Comparison of ENCODE assay signal across 24 mouse cellular contexts in genomic region chr17:53664703-53665382, GRCm38 (mm10). TPM values are rescaled to one million over a fixed set of nuclear protein-coding genes. Genes with fewer than 3 reads are reported as not detected.
DNase-seq lines count a peak whose midpoint lies in the region; ATAC-seq lines count a peak whose summit lies in the region.
"Had no signal": no experiment of that assay in that cellular context is flagged by ENCODE, and none has a peak within 500 bp of the region (broad histone marks: within the 10 kb centered on the region; RNA-seq: fewer than 3 reads in every experiment).

No protein-coding gene starts in this region.

- peaks cover 2% of the 10 kb centered on the region for H3K4me1 ChIP-seq in forebrain, embryonic 12.5 days
- peaks cover 3% of the 10 kb centered on the region for H3K4me1 ChIP-seq in forebrain, embryonic 16.5 days (replicated peaks; ENCODE audit: control insufficient read depth, insufficient read depth, low read length)
- H3K4me1 ChIP-seq: embryonic facial prominence, embryonic 15.5 days; hindbrain, embryonic 12.5 days had no signal

- H3K9me3 ChIP-seq in forebrain, embryonic 12.5 days: no peaks in the 10 kb centered on the region
- no peaks in the 10 kb centered on the region for H3K9me3 ChIP-seq in forebrain, embryonic 16.5 days (ENCODE audit: control insufficient read depth, low read length)
- H3K9me3 ChIP-seq: embryonic facial prominence, embryonic 15.5 days; G1E; heart, embryonic 12.5 days; hindbrain, embryonic 12.5 days had no signal

- 0 out of 2 replicates have a peak, but pooled peaks cover 3% of the 10 kb centered on the region for H3K27me3 ChIP-seq in forebrain, embryonic 12.5 days
- no peaks in the 10 kb centered on the region for H3K27me3 ChIP-seq in forebrain, embryonic 16.5 days (replicated peaks; ENCODE audit: control insufficient read depth, insufficient read depth, low read length)
- H3K27me3 ChIP-seq: embryonic facial prominence, embryonic 15.5 days; heart, embryonic 12.5 days; hindbrain, embryonic 12.5 days; Patski had no signal

- DNase-seq in 3T3-L1 (ENCODE audit: low read depth, low spot score) (peak; percentile 58), MN1 (ENCODE audit: low spot score) (peak; percentile 50)
- no peak for DNase-seq in ovary, postnatal 14 days (ENCODE audit: low spot score)
- no peak for DNase-seq in right cerebral cortex, postnatal 4 days
- DNase-seq in right cerebral cortex, adult 18-20 months: no peak
- DNase-seq: adrenal gland, adult 2 months; adrenal gland, postnatal 25 days; B cell, adult 2 months; cerebellum, adult 2 months; cerebellum, postnatal 10 days; embryo, embryonic 11 days; gastrocnemius, adult 2 months; gastrocnemius, postnatal 25 days; heart, postnatal 4 days; kidney, adult 11 months had no signal

- no peak overlapping the region for H3K27ac ChIP-seq in forebrain, embryonic 12.5 days
- no peak overlapping the region for H3K27ac ChIP-seq in forebrain, embryonic 16.5 days (ENCODE audit: low read length)
- H3K27ac ChIP-seq: embryonic facial prominence, embryonic 15.5 days; gastrocnemius, adult 2 months; hindbrain, embryonic 12.5 days; hindbrain, postnatal 0 days had no signal

- 31% methylated on average over 2 of the region's 2 CpGs for WGBS in forebrain, embryonic 12.5 days
- 8% methylated on average over 2 of the region's 2 CpGs for WGBS in forebrain, embryonic 16.5 days

- no peak overlapping the region for H3K9ac ChIP-seq in forebrain, embryonic 12.5 days
- no peak overlapping the region for H3K9ac ChIP-seq in forebrain, embryonic 16.5 days (replicated peaks; ENCODE audit: low read depth, low read length)
- H3K9ac ChIP-seq: embryonic facial prominence, embryonic 15.5 days; heart, embryonic 12.5 days; hindbrain, embryonic 12.5 days had no signal

- no peak overlapping the region for H3K4me2 ChIP-seq in forebrain, embryonic 12.5 days
- H3K4me2 ChIP-seq in forebrain, embryonic 16.5 days (ENCODE audit: low read length): no peak overlapping the region
- H3K4me2 ChIP-seq: embryonic facial prominence, embryonic 15.5 days; heart, embryonic 12.5 days; hindbrain, embryonic 12.5 days had no signal

- H3K4me3 ChIP-seq in forebrain, embryonic 12.5 days (replicated peaks): no peak overlapping the region
- H3K4me3 ChIP-seq in forebrain, embryonic 16.5 days (replicated peaks; ENCODE audit: low read length): no peak overlapping the region
- H3K4me3 ChIP-seq: embryonic facial prominence, embryonic 15.5 days; erythroblast, embryonic 14.5 days; gastrocnemius, adult 2 months; heart, embryonic 12.5 days; hindbrain, embryonic 12.5 days had no signal

- peak; percentile 68; the same call in 1 of the 2 replicates for ATAC-seq in forebrain, embryonic 12.5 days (ENCODE audit: low FRiP score)
- ATAC-seq in forebrain, embryonic 16.5 days: 0 out of 2 replicates have a peak, but pooled peaks have one; percentile 26
- ATAC-seq: hindbrain, postnatal 0 days; Patski had no signal

- peaks cover 33% of the 10 kb centered on the region for H3K36me3 ChIP-seq in forebrain, embryonic 12.5 days (replicated peaks)
- H3K36me3 ChIP-seq in forebrain, embryonic 16.5 days (ENCODE audit: control insufficient read depth, insufficient read depth): peaks cover 3% of the 10 kb centered on the region; the same call in 1 of the 2 replicates

RNA-seq across cellular contexts. Expression of gene Sgo1, which starts 24.3 kb away (rescaled TPM):
- 53.0 and 56.3 TPM in 2 replicates for polyA plus RNA-seq in forebrain, embryonic 12.5 days (2016; fragmentation: Nextera tagmentation; extraction: Ambion mirVana)
- 11.1 and 13.4 TPM in 2 replicates for polyA plus RNA-seq in forebrain, embryonic 16.5 days (2015; fragmentation: Nextera tagmentation; extraction: Ambion mirVana)
- polyA plus RNA-seq: adrenal gland, adult 2 months had no signal

Comparison
In these comparisons a context has a peak if more than half of its experiments do, and no peak if none do; other contexts are left out.
1. DNase-seq: peak in 3T3-L1 (single experiment) and MN1 (single experiment); none in ovary, postnatal 14 days (single experiment), right cerebral cortex, postnatal 4 days (single experiment) and right cerebral cortex, adult 18-20 months (single experiment).